Mouse (Mus musculus) kidney, postnatal 10 days (tissue): ENCODE measurements around the gene Il7r.

Source experiments
- DNase-seq: peaks from one replicate; pipeline ENCODE4 v3.0.0; 2021; ENCODE audit warnings: mixed read lengths

Il7r gene

GRCm38 (mm10) chr15:9471053-9471685 is 58.8 kb downstream of the Il7r start:
- no peak for DNase-seq

- no peak for DNase-seq
Measured at GRCm38 (mm10) chr15:9464039-9464438, 65.9 kb downstream of the Il7r start.

- DNase-seq: no peak
Measured at GRCm38 (mm10) chr15:9463521-9464027, 66.4 kb downstream of the Il7r start.
